Mouse (Mus musculus) embryonic facial prominence, embryonic 13.5 days (tissue): Measurements from ENCODE around the gene Ifitm5. TPM values are rescaled to one million over a fixed set of nuclear protein-coding genes. Genes with fewer than 3 reads are reported as not detected.

Source experiments
- ATAC-seq: fragments of 200-750 bp; cut with Nextera tagmentation; 2 replicates; pipeline ENCODE4 v1.8.0; 2017; ENCODE audit warnings: low read depth; ENCODE audit not compliant: insufficient number of reproducible peaks, insufficient read depth, low FRiP score, low TSS enrichment
- H3K27ac ChIP-seq: fragments of 300-500 bp; sonication (generic); 2 replicates; pipeline ENCODE4 v1.5.1; 2015; ENCODE audit warnings: moderate library complexity, mild to moderate bottlenecking, inconsistent platforms
- H3K27me3 ChIP-seq: fragments of 300-500 bp; sonication (generic); 2 replicates; pipeline ENCODE4 v1.6.1; 2015; ENCODE audit warnings: mild to moderate bottlenecking, inconsistent platforms
- H3K36me3 ChIP-seq: fragments of 300-500 bp; sonication (generic); 2 replicates; pipeline ENCODE4 v1.6.1; 2015; ENCODE audit warnings: mild to moderate bottlenecking, inconsistent platforms
- H3K4me1 ChIP-seq: fragments of 300-500 bp; sonication (generic); 2 replicates; pipeline ENCODE4 v1.6.1; 2015; ENCODE audit warnings: inconsistent platforms
- H3K4me2 ChIP-seq: fragments of 300-500 bp; sonication (generic); 2 replicates; pipeline ENCODE4 v1.6.1; 2015; ENCODE audit warnings: moderate library complexity, mild to moderate bottlenecking, inconsistent platforms
- H3K4me3 ChIP-seq: fragments of 300-500 bp; sonication (generic); 2 replicates; pipeline ENCODE4 v1.5.1; 2015; ENCODE audit warnings: mild to moderate bottlenecking, inconsistent platforms
- H3K9ac ChIP-seq: fragments of 300-500 bp; sonication (generic); 2 replicates; pipeline ENCODE4 v1.6.1; 2015; ENCODE audit warnings: mild to moderate bottlenecking, inconsistent platforms
- H3K9me3 ChIP-seq: fragments of 300-500 bp; sonication (generic); 2 replicates; pipeline ENCODE4 v1.6.1; 2016; ENCODE audit warnings: inconsistent platforms
- WGBS: fragments of 180-500 bp; shearing (Covaris S2); methylation state at CpG from one replicate; pipeline ENCODE4 v1.1.7; 2015; ENCODE audit warnings: mixed read lengths; 5-methylcytosine and 5-hydroxymethylcytosine counted together
- polyA plus RNA-seq: library from polyadenylated mRNA; unstranded; fragments of >200 nt; fragmentation: Nextera tagmentation; extraction: Ambion mirVana; gene quantifications from 2 replicates; pipeline ENCODE4 v1.2.1, GENCODE M21; 2015

The Ifitm5 gene
- polyA plus RNA-seq, 1 experiment from 2014 or later = 56.7 TPM

DNA sequence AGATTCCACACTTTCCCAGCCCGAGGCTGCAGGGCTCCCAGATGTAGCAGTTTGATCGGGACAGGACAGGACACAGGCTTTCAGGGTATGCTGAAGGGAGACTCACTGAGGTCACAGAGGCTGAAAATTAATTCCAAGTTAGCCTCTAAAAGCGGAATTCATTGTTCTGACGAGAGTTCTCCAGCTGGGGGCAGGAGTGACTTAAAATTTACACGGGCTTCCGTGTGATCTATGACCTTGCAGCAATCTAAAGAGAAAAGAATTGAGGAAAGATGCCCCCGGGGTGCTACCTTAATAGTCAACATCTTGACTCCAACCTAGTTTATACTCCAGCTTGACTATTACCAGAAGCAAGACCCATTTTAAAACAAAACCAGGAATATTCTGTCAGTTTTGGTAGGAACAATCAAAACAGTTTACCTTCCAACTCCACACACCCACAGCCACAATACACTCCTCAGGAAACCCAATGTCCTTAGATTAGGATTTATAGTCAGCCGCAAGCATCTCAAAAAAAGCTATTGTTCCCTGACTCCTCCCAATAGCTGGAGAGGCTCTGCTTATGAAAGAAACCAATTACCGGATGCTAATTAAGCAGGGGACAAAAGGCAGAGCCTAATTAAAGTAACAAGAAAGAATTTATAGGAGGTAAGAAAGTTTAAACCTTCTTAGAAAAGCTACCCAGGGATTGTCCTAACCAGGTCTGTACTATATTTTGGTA is 9.2 kb upstream of the Ifitm5 start:
- no peaks in the 10 kb centered on the region for H3K27me3 ChIP-seq
- H3K4me2 ChIP-seq = no peak overlapping the region
- no peak overlapping the region for H3K4me3 ChIP-seq
- no peak for ATAC-seq
- H3K4me1 ChIP-seq = peaks cover 20% of the 10 kb centered on the region
- no peak overlapping the region for H3K9ac ChIP-seq
- no peaks in the 10 kb centered on the region for H3K36me3 ChIP-seq
- 8% methylated on average over 9 of the region's 9 CpGs for WGBS
- H3K9me3 ChIP-seq = no peaks in the 10 kb centered on the region
- no peak overlapping the region; the same call in 1 of the 2 replicates for H3K27ac ChIP-seq

DNA sequence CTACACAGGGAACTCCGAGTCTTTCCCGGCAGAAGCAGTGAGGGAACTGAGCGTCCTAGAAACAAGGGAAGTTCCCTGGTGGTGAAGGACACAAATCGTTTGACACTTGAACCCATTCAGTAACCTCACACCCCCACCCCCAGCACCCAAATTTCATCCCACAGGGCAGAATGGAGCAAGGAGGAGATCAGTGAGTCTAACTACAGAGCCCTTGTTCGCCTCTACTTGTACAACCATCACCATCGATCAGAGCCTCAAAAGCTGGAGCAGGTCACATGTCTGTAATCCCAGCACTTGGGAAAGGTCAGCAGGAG is 6.4 kb upstream of the Ifitm5 start:
- H3K9ac ChIP-seq = peak overlapping the region; percentile 86; the same call in 1 of the 2 replicates
- H3K27me3 ChIP-seq = no peaks in the 10 kb centered on the region
- H3K4me1 ChIP-seq = peaks cover 49% of the 10 kb centered on the region
- peak overlapping the region; percentile 70; the same call in 1 of the 2 replicates for H3K4me3 ChIP-seq
- H3K9me3 ChIP-seq = no peaks in the 10 kb centered on the region
- ATAC-seq = 0 out of 2 replicates have a peak, but pooled peaks have one; percentile 2
- H3K27ac ChIP-seq = peak overlapping the region; percentile 99
- 29% methylated on average over 6 of the region's 6 CpGs for WGBS
- H3K36me3 ChIP-seq = peaks cover 11% of the 10 kb centered on the region; the same call in 1 of the 2 replicates
- peak overlapping the region; percentile 92 for H3K4me2 ChIP-seq

DNA sequence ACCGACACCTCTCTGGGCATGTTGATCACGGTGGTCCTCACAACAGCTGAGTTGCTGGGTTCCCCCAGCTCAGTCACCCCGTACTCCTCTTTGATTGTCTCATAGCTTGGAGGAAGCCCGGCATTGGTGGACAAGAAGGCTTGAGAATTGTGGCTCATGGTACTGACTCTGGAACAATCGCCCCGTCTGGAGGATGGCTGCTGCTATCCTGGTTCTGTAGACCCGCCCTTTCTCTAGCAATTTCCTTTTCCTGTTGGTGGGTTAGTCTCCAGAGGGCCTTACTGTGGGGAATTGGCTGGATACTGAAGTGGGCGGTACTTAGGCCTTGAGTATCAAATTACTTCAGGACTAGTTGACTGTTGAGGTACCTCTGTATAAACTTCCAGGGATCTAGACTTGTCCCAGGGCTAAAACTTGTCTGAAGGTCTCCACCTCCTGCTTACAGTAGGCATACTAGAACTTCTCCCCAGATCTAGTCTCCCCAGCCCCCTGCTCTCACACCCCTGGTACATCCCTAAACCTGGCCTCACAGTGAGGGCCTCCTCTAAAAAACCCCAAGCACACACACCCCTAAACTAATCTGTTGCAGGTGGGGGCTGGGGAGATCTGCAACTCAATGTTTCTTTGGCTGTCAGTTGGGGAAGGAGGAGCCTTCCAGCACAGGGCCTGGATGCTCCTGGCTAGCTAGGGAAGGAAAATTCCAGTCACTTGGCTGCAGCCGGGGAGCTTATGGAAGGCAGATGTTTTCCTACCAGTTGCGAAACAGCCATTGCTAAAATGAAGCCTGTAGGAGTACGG is 5.9 kb upstream of the Ifitm5 start, which contains the start of the genes Gm45717 and Ifitm2:
Gm45717 (minus strand) TSS at position 180 of the 798 bp plus-strand sequence.
Ifitm2 (minus strand) TSS at position 230 of the 798 bp plus-strand sequence.
- Histone ChIP-seq H3K36me3 (peaks cover 11% of the 10 kb centered on the region; the same call in 1 of the 2 replicates), H3K9me3 (no peaks in the 10 kb centered on the region), H3K4me3 (peak within 1 kb of the TSS; percentile 70), H3K27ac (peak within 1 kb of the TSS; percentile 99), H3K4me1 (peaks cover 54% of the 10 kb centered on the region), H3K9ac (peak within 1 kb of the TSS; percentile 86), H3K4me2 (peak within 1 kb of the TSS; percentile 92), H3K27me3 (no peaks in the 10 kb centered on the region)
- ATAC-seq = peak; percentile 88
- WGBS = 5% methylated on average over 11 of the region's 11 CpGs

DNA sequence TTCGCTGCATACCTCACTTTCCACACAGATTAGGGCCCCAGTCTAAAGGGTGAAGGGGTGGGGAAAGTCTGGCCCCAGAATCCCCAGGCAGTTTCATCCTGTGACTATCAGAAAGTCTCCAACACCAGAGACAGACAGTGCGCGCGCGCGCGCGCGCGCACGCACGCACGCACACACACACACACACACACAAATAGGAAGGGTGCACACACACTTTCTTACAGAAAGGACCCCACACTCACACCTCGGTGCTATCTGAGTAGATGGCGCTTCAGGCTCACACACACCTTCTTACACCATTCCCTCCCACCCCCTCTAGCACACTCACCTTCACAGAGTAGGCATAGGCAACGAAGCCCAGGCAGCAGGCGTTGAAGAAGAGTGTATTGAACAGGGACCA is 5.3 kb upstream of the Ifitm5 start:
- H3K36me3 ChIP-seq = peaks cover 14% of the 10 kb centered on the region
- no peaks in the 10 kb centered on the region for H3K27me3 ChIP-seq
- H3K4me2 ChIP-seq = peak overlapping the region; percentile 92
- peak; percentile 2; the same call in 1 of the 2 replicates for ATAC-seq
- peak overlapping the region; percentile 99 for H3K27ac ChIP-seq
- H3K4me3 ChIP-seq = peak overlapping the region; percentile 70
- H3K4me1 ChIP-seq = peaks cover 60% of the 10 kb centered on the region
- no peaks in the 10 kb centered on the region for H3K9me3 ChIP-seq
- peak overlapping the region; percentile 86 for H3K9ac ChIP-seq
- 7% methylated on average over 17 of the region's 17 CpGs for WGBS

DNA sequence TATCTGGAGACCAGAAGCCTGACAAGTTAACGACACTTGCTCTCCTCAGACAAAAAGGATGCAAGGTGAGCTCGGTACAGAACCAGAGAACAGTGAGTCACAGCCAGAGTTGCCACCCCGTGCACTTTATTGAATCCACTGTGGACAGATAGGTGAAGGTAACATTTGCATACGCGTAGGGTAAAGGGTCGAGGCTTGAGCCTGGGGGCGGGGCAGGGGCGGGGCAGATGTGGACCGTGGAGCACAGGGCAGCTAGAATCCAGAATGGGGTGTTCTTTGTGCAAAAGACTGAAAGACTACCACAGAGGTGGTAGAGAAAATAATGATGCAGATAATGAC is 4.6 kb upstream of the Ifitm5 start:
- H3K4me1 ChIP-seq = peaks cover 64% of the 10 kb centered on the region
- peak overlapping the region; percentile 86 for H3K9ac ChIP-seq
- peak overlapping the region; percentile 99 for H3K27ac ChIP-seq
- peak overlapping the region; percentile 70 for H3K4me3 ChIP-seq
- H3K36me3 ChIP-seq = peaks cover 21% of the 10 kb centered on the region
- WGBS = 8% methylated on average over 9 of the region's 9 CpGs
- no peaks in the 10 kb centered on the region for H3K27me3 ChIP-seq
- no peak for ATAC-seq
- H3K9me3 ChIP-seq = no peaks in the 10 kb centered on the region
- peak overlapping the region; percentile 92 for H3K4me2 ChIP-seq

DNA sequence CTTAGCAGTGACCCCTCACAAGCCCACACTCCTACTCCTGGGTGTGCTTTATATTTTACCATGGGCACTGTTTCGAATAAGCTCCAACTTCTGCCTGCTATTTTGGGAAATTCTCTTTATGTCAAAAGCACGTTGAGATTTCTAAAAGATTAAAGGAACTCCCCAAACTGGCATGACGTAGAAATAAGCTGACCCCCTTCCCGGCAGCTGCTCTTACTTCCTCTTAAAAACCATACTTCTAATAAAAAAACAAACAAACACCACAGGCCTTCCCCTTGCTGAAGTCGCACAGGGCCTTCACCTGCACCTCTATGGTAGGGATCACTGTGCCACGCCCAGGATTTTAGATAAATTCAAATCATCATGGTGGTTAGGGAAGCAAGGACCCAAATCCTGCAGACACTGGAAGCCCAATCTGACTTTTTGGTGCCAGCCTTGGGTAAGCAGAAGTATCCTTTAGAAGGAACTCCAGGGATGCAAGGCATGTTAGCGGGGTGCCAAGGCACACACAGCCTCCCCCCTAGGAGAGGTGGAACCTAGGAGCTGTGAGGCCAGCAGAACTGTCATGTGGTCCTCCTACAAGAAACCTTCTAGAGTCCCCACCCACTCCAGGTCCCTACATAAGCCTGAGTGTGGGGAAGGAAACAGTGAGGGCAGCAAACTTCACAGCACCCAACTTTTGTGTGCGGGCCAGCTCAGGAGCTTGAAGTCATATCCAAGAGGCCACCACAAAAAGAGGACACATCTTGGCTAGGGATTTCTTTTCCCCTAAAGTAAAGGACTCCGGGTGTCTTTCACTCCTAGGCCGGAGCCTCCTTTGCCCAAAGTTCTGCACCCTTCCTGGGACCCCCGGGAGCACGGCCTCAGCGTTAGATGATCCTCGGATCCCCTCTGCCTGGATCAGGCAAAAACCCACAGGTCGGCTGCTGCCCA is 4.0 kb upstream of the Ifitm5 start:
- H3K36me3 ChIP-seq = peaks cover 27% of the 10 kb centered on the region
- H3K27ac ChIP-seq = peak overlapping the region; percentile 99
- H3K4me1 ChIP-seq = peaks cover 59% of the 10 kb centered on the region
- peak overlapping the region; percentile 86 for H3K9ac ChIP-seq
- H3K4me3 ChIP-seq = peak overlapping the region; percentile 70
- no peaks in the 10 kb centered on the region for H3K9me3 ChIP-seq
- no peak for ATAC-seq
- H3K27me3 ChIP-seq = no peaks in the 10 kb centered on the region
- 54% methylated on average over 15 of the region's 15 CpGs for WGBS
- H3K4me2 ChIP-seq = peak overlapping the region; percentile 92

DNA sequence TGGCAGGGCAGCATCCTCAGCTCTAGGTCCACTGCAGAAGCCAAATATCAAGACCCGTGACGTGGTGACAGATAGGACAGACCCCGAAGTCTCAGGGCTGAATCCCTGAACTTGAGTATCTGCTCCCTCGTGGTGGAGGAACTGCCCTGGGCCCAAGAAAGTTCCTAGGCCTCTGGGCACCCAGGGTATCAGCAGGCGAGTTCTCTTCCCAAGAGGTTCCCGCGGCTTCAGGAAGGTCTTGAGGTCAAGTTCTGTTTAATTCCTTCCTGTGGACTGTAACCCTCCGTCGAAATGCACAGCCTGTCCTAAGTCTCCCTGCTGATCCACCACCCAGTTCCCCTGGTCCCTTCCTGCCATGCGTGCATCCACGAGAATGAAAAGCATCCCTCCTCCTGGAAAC is 3.0 kb upstream of the Ifitm5 start:
- Histone ChIP-seq H3K4me3 (peak overlapping the region; percentile 0; the same call in 1 of the 2 replicates), H3K9ac (peak overlapping the region; percentile 86), H3K4me1 (peaks cover 56% of the 10 kb centered on the region), H3K9me3 (no peaks in the 10 kb centered on the region), H3K36me3 (peaks cover 36% of the 10 kb centered on the region), H3K27me3 (no peaks in the 10 kb centered on the region), H3K27ac (no peak overlapping the region), H3K4me2 (peak overlapping the region; percentile 92)
- WGBS = 79% methylated on average over 11 of the region's 11 CpGs
- ATAC-seq = no peak

DNA sequence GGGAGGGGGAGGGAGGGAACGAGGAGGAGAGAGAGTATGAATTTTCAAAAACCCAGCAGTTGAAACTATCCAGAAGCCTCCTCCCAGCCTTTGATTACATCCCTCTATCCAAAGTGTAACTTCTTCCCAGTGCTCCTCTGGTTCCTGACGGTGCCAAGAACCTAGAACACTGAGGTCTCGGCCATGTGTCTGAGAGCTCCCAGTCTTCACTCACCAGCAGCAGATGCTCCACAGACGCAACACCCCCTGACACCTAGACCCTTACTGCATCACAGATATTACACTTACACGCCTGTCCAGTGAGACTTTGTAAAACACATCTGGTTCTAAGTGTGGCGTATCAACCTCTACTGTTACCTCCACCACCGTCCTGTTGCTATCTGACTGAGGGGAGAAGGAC is 2.4 kb upstream of the Ifitm5 start:
- ATAC-seq = no peak
- H3K9ac ChIP-seq = no peak overlapping the region
- peak overlapping the region; percentile 92 for H3K4me2 ChIP-seq
- 71% methylated on average over 7 of the region's 7 CpGs for WGBS
- no peaks in the 10 kb centered on the region for H3K9me3 ChIP-seq
- H3K4me1 ChIP-seq = peaks cover 56% of the 10 kb centered on the region
- H3K4me3 ChIP-seq = peak overlapping the region; percentile 0; the same call in 1 of the 2 replicates
- peaks cover 43% of the 10 kb centered on the region for H3K36me3 ChIP-seq
- no peak overlapping the region; the same call in 1 of the 2 replicates for H3K27ac ChIP-seq
- H3K27me3 ChIP-seq = no peaks in the 10 kb centered on the region

DNA sequence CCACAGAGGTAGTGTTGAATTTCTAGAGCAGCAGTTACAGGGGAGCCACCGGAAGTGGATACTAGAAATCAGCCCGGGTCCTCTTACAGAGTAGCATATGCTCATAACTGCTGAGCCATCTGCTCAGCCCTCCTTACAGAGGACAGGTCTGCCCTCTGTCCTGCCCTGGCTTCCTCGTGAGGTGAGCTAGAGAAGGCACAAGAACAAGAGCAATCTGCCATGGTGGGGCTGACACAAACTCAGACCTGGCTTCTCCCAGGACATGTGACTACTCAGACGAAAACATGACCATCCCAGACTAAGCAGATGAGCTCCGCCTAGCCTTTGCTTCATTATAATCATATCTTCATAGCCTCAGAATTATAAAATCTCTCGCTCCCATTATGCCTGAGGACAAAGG is 1.7 kb upstream of the Ifitm5 start:
- no peak overlapping the region for H3K27ac ChIP-seq

DNA sequence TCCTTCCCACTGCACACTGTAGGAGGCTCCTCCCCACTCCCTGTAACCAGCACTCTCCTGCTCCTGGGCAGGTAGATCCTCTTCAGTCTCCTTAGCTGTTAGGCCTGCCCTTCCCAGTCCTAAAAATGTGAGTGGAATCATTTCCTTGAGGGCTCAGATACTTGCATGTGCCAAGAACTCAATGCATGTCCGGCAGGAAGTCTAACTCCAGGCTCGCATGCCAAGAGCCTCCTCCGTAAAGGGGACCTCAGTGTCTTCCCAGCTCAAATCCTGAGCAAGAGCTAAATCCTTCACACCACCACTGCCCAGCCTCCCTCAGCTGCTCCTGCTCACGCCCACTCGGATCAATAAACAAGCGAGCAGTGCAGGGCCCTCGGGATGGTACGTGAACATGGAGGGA is 960 bp upstream of the Ifitm5 start:
- peak overlapping the region; percentile 11; the same call in 1 of the 2 replicates for H3K9ac ChIP-seq
- ATAC-seq = no peak
- no peaks in the 10 kb centered on the region for H3K9me3 ChIP-seq
- H3K27me3 ChIP-seq = no peaks in the 10 kb centered on the region
- H3K4me1 ChIP-seq = peaks cover 47% of the 10 kb centered on the region
- H3K27ac ChIP-seq = peak overlapping the region; percentile 19
- H3K4me2 ChIP-seq = peak overlapping the region; percentile 18; the same call in 1 of the 2 replicates
- H3K4me3 ChIP-seq = no peak overlapping the region
- peaks cover 57% of the 10 kb centered on the region for H3K36me3 ChIP-seq
- 37% methylated on average over 8 of the region's 8 CpGs for WGBS

More for the DNA sequence above, 1.7 kb upstream of the Ifitm5 start:
- H3K4me3 ChIP-seq = no peak overlapping the region
- no peaks in the 10 kb centered on the region for H3K27me3 ChIP-seq
- no peaks in the 10 kb centered on the region for H3K9me3 ChIP-seq
- ATAC-seq = no peak
- H3K4me2 ChIP-seq = peak overlapping the region; percentile 18; the same call in 1 of the 2 replicates
- peaks cover 50% of the 10 kb centered on the region for H3K36me3 ChIP-seq
- 53% methylated on average over 6 of the region's 6 CpGs for WGBS
- peaks cover 52% of the 10 kb centered on the region for H3K4me1 ChIP-seq
- H3K9ac ChIP-seq = no peak overlapping the region

DNA sequence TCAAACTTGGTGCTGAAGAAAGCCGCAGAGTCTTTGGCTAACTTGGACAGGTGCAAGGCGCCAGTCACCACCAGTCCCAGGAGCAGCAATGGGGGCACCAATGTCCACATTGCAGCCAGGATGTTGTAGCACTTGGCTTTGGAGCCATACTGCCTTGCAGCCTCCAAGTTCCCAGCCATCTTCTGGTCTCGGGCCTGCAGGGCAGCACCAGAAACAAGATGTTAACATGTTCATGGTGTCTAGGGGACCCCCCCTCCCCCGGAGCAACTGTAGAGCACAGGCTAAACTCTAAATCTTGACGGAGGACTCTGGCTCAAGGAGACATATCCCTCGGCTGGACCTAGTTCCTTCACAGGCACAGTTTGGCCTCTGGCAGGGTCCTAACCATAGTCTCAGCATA is 836 bp downstream of the Ifitm5 start:
- Histone ChIP-seq H3K9ac (no peak overlapping the region), H3K9me3 (no peaks in the 10 kb centered on the region), H3K27ac (peak overlapping the region; percentile 16; the same call in 1 of the 2 replicates), H3K4me2 (no peak overlapping the region), H3K4me3 (peak overlapping the region; percentile 9; the same call in 1 of the 2 replicates), H3K4me1 (peaks cover 43% of the 10 kb centered on the region), H3K36me3 (peaks cover 73% of the 10 kb centered on the region), H3K27me3 (no peaks in the 10 kb centered on the region)
- ATAC-seq = no peak
- 85% methylated on average over 6 of the region's 6 CpGs for WGBS
